Mouse (Mus musculus) embryonic fibroblast, embryonic 13.5 days (primary cell): ENCODE measurements around the gene Lhx1. TPM values are rescaled to one million over a fixed set of nuclear protein-coding genes. Genes with fewer than 3 reads are reported as not detected.

Experiments
- H3K27ac ChIP-seq: 2 replicates; pipeline ENCODE4 v1.5.1; 2012; ENCODE audit warnings: low read length, control low read depth, inconsistent platforms; ENCODE audit not compliant: insufficient read depth
- H3K4me1 ChIP-seq: 2 replicates; pipeline ENCODE4 v1.6.1; 2011; ENCODE audit warnings: low read length; ENCODE audit not compliant: control insufficient read depth, insufficient read depth
- H3K4me3 ChIP-seq: 2 replicates; pipeline ENCODE4 v1.5.1; 2011; ENCODE audit warnings: mild to moderate bottlenecking, control low read depth, low read length; ENCODE audit not compliant: insufficient read depth
- CTCF ChIP-seq: IDR thresholded peaks from 2 replicates; pipeline ENCODE4 v1.5.1; 2011; ENCODE audit warnings: mild to moderate bottlenecking, control low read depth, low read length, moderate library complexity, borderline replicate concordance; ENCODE audit not compliant: insufficient read depth
- POLR2A ChIP-seq: IDR thresholded peaks from 2 replicates; pipeline ENCODE4 v1.6.1; 2011; ENCODE audit warnings: low read depth, mild to moderate bottlenecking, control low read depth, low read length, moderate library complexity
- polyA plus RNA-seq: library from polyadenylated mRNA; stranded (reverse); fragments of >200 nt; gene quantifications from 2 replicates; pipeline ENCODE4 v1.2.4, GENCODE M21; 2011; ENCODE audit warnings: low read depth; ENCODE audit not compliant: missing spikeins, insufficient read length

Lhx1 gene
- polyA plus RNA-seq, 1 experiment, result not detected

GRCm38 (mm10) chr11:84520269-84521070 is 4.9 kb downstream of the Lhx1 start:
- TF ChIP-seq CTCF (no peak), POLR2A (no peak)

GRCm38 (mm10) chr11:84519576-84520268 is 5.6 kb downstream of the Lhx1 start:
- H3K27ac ChIP-seq, result no peak overlapping the region
- no peaks in the 10 kb centered on the region for H3K4me1 ChIP-seq
- no peak overlapping the region for H3K4me3 ChIP-seq
- TF ChIP-seq POLR2A (no peak), CTCF (no peak)

More at GRCm38 (mm10) chr11:84520269-84521070, 4.9 kb downstream of the Lhx1 start:
- Histone ChIP-seq H3K4me1 (no peaks in the 10 kb centered on the region), H3K27ac (no peak overlapping the region), H3K4me3 (no peak overlapping the region)

- TF ChIP-seq CTCF (no peak), POLR2A (no peak)
- H3K4me1 ChIP-seq, result no peaks in the 10 kb centered on the region
- no peak overlapping the region for H3K4me3 ChIP-seq
- H3K27ac ChIP-seq, result no peak overlapping the region
Measured at GRCm38 (mm10) chr11:84519036-84519435, 6.3 kb downstream of the Lhx1 start.

GRCm38 (mm10) chr11:84518261-84518660 is 7.1 kb downstream of the Lhx1 start:
- Histone ChIP-seq H3K4me3 (no peak overlapping the region), H3K27ac (no peak overlapping the region)

GRCm38 (mm10) chr11:84517431-84517830 is 7.9 kb downstream of the Lhx1 start:
- no peak for TF ChIP-seq CTCF
- TF ChIP-seq POLR2A, result no peak
- H3K4me3 ChIP-seq, result no peak overlapping the region
- no peaks in the 10 kb centered on the region for H3K4me1 ChIP-seq
- H3K27ac ChIP-seq, result no peak overlapping the region

More at GRCm38 (mm10) chr11:84518261-84518660, 7.1 kb downstream of the Lhx1 start:
- no peaks in the 10 kb centered on the region for H3K4me1 ChIP-seq
- TF ChIP-seq CTCF, result no peak
- no peak for TF ChIP-seq POLR2A

GRCm38 (mm10) chr11:84516501-84517240 is 8.7 kb downstream of the Lhx1 start:
- no peak overlapping the region for H3K4me3 ChIP-seq
- H3K4me1 ChIP-seq, result peaks cover 3% of the 10 kb centered on the region
- H3K27ac ChIP-seq, result no peak overlapping the region
- TF ChIP-seq CTCF (no peak), POLR2A (no peak)

DNA sequence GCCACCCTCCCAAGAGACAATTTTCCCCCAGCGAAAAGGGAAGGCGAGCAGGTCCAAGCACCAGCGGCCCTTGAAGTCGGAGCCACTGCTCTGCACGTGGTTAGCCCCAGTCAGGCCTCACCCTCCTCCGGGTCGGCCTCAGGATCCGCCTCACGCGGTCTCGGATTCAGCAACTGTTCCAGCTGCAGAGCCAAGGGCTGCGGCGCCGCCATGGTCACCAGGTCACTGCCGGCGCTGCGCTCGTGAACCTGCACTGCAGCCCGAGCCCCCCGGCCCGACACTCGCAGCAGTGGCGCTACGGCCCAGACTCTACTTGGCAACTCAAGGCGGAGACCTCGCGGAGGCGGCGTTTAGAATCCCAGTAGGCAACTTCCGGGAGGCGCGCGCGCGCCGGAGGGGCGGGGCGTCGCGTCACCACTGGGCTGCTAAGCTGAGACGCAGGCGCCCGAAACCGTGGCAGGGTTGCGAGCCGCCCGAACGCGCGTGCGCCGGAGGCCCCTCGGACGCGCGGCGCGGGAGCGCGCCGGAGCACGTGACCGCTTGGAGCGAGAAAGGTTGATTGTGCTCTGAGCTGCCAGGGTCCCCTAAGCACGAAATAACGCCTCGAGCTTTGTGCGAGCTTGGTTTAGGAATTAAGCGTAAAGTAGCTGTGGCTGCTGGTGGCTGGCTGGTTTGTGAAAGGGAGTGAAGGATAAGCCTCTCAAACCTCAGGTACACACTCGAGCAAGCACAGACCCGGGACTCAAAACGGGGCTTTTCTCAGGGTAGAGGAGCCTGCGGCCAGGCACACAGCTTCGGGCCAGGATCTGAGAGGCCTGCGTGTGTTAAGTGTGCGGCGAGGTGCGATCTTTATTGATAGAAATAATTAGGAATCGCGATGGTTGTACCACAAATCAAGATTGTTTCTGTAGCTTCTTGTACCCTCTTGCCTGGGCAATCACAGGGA is 11.9 kb downstream of the Lhx1 start, which contains the start of gene Aatf:
Gene Aatf (minus strand): TSS at position 352 of the 946 bp plus-strand sequence.
- no peak for TF ChIP-seq CTCF
- TF ChIP-seq POLR2A, result peak; percentile 83
- Histone ChIP-seq H3K27ac (no peak within 1 kb of the TSS), H3K4me3 (peak within 1 kb of the TSS; percentile 74), H3K4me1 (peaks cover 3% of the 10 kb centered on the region)

- Histone ChIP-seq H3K27ac (no peak overlapping the region), H3K4me1 (peaks cover 3% of the 10 kb centered on the region), H3K4me3 (peak overlapping the region; percentile 19)
- TF ChIP-seq POLR2A (no peak), CTCF (no peak)
Measured at GRCm38 (mm10) chr11:84512031-84512430, 13.3 kb downstream of the Lhx1 start.
